Mouse (Mus musculus): ENCODE data around the gene Adamts2.

DNA sequence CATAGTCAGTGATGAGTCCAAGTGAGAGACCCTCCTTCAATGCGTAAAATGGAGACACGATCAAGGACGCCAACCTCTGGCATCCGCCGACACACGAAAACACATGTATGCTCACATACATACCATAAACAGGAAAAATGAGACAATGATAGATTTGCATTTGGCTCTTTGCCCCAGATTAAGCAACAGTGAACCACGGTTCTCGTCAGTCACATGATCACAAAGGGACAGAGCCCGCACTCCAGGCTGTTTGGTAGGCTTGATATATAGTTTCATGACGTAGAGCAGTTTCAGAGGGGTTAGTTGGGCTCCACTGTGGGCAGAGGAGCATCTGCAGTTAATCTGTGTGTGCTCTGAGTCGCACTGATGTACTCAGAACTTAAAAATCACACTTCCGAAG, 98.1 kb downstream of the Adamts2 start:
- TF ChIP-seq EP300 (IDR thresholded peaks at IDR 0.05; ENCODE audit: low read depth) (no peak), CTCF (IDR thresholded peaks at IDR 0.05; ENCODE audit: low read depth) (no peak)

Measured in heart, postnatal 0 days (tissue).